ENCODE assay signal across 8 mouse cellular contexts in the genomic region with DNA sequence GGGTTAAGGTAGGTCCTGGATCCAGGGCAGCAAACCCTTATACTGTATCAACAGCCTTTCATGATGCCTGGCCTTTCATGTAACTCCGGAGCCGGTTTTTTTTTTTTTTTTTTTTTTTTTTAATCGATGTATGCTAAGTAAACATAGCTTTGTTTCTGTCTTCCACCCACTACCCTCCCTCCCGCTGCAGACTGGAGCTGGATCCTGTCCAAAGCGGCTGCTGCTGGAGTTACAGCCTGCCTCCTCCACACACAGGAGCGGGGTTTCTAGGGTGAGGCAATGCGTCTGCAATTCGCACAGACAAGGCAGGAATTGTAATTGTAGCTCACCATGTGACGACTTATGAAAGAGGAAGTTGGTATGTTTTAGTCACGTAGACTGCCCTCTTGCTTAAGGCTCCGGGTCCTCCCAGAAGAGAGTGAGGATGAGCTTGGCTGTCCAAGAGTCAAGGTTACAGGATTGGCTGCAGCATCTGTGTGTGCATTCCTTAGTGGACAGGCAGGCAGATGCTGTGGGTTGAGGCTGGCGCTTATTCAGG. TPM values are rescaled to one million over a fixed set of nuclear protein-coding genes. Genes with fewer than 3 reads are reported as not detected.
DNase-seq lines count a peak whose midpoint lies in the region; TF ChIP-seq lines count a peak whose summit lies in the region.

No protein-coding gene starts in this region.

- H3K9ac ChIP-seq in ES-E14 (ENCODE audit: insufficient read depth, low read depth, low read length, poor library complexity, severe bottlenecking) = peak overlapping the region; percentile 23; the same call in 1 of the 2 replicates

- no peak for TF ChIP-seq POLR2A in cerebellum, adult 2 months (IDR thresholded peaks at IDR 0.05; ENCODE audit: borderline replicate concordance, insufficient read depth, low read length)

- no peaks in the 10 kb centered on the region for H3K9me3 ChIP-seq in ES-E14 (ENCODE audit: control insufficient read depth, insufficient read depth, low read depth, low read length)
- no peaks in the 10 kb centered on the region for H3K9me3 ChIP-seq in hindbrain, embryonic 10.5 days

- no peak for DNase-seq in ES-E14 (ENCODE audit: low read depth, low spot score)
- DNase-seq in cerebellum, adult 2 months = peak; percentile 71 to 73
- DNase-seq in frontal cortex, adult 2 months (ENCODE audit: extremely low spot score in 1 of 2, low spot score in 1 of 2) = peak; percentile 87 to 93
- DNase-seq in hindbrain, embryonic 10.5 days (ENCODE audit: low spot score) = peak; percentile 71
- DNase-seq in layer of hippocampus, postnatal 25 days (ENCODE audit: extremely low spot score in 1 of 2, low spot score in 1 of 2) = peak; percentile 62 to 75
- DNase-seq in lung, postnatal 14 days = peak; percentile 92
- DNase-seq in ovary, postnatal 36 days (ENCODE audit: low spot score) = peak; percentile 84
- DNase-seq in thymus, postnatal 36 days = peak; percentile 48 to 68

- 18% methylated on average over 12 of the region's 12 CpGs for WGBS in cerebellum, adult 2 months
- WGBS in hindbrain, embryonic 10.5 days = 30% methylated on average over 12 of the region's 12 CpGs

- H3K27me3 ChIP-seq in cerebellum, adult 2 months (ENCODE audit: control insufficient read depth, insufficient read depth, low read length) = no peaks in the 10 kb centered on the region
- H3K27me3 ChIP-seq in hindbrain, embryonic 10.5 days (ENCODE audit: insufficient read depth, poor library complexity, severe bottlenecking) = no peaks in the 10 kb centered on the region

- in situ Hi-C loops in ES-E14 (cut with MboI; ENCODE audit: low sequenced_read_pairs in 2 of 2, unreplicated experiment in 2 of 2) = no loop called here

- peaks cover 7 to 20% of the 10 kb centered on the region in 2 experiments for H3K4me1 ChIP-seq in ES-E14 (ENCODE audit: control insufficient read depth in 2 of 2, insufficient read depth in 2 of 2, low read length in 2 of 2, poor library complexity in 1 of 2)
- peaks cover 10% of the 10 kb centered on the region; the same call in 1 of the 2 replicates for H3K4me1 ChIP-seq in cerebellum, adult 2 months (ENCODE audit: control insufficient read depth, insufficient read depth, low read length)
- peaks cover 62% of the 10 kb centered on the region for H3K4me1 ChIP-seq in hindbrain, embryonic 10.5 days (replicated peaks)

- H3K36me3 ChIP-seq in ES-E14 (ENCODE audit: control insufficient read depth, insufficient read depth, low read length, poor library complexity, severe bottlenecking) = peaks cover 9% of the 10 kb centered on the region
- H3K36me3 ChIP-seq in hindbrain, embryonic 10.5 days = peaks cover 9% of the 10 kb centered on the region

- no peak for TF ChIP-seq CTCF in cerebellum, adult 2 months (IDR thresholded peaks at IDR 0.05; ENCODE audit: borderline replicate concordance, insufficient read depth, low read depth, low read length)

- H3K4me3 ChIP-seq in ES-E14 (ENCODE audit: insufficient read depth in 1 of 2, low read depth in 1 of 2, low read length in 2 of 2, poor library complexity in 1 of 2, severe bottlenecking in 1 of 2) = peak overlapping the region; percentile 32 to 77; a peak in 2 of 4 replicates
- H3K4me3 ChIP-seq in cerebellum, adult 2 months (replicated peaks; ENCODE audit: insufficient read depth, low read depth, low read length) = no peak overlapping the region
- H3K4me3 ChIP-seq in hindbrain, embryonic 10.5 days = peak overlapping the region; percentile 99; the same call in 1 of the 2 replicates

- no peak overlapping the region for H3K27ac ChIP-seq in ES-E14 (ENCODE audit: insufficient read depth, low read depth, low read length, poor library complexity, severe bottlenecking)
- peak overlapping the region; percentile 8; the same call in 1 of the 2 replicates for H3K27ac ChIP-seq in cerebellum, adult 2 months (ENCODE audit: insufficient read depth, low read length)
- peak overlapping the region; percentile 99 for H3K27ac ChIP-seq in hindbrain, embryonic 10.5 days

TF ChIP-seq in ES-E14, 5 proteins besides CTCF, POLR2A, EP300 and RAD21:
- TF ChIP-seq ZNF384 (IDR thresholded peaks at IDR 0.05; ENCODE audit: low read depth, low read length) = peak; percentile 92
- no peak for TF ChIP-seq CHD2 (IDR thresholded peaks at IDR 0.05; ENCODE audit: low read depth, low read length)
- no peak for TF ChIP-seq MAFK (IDR thresholded peaks at IDR 0.05; ENCODE audit: insufficient read depth, low read depth, low read length)
- no peak for TF ChIP-seq HCFC1 (IDR thresholded peaks at IDR 0.05; ENCODE audit: borderline replicate concordance, insufficient read depth, low read length)
- no peak for TF ChIP-seq ZC3H11A (IDR thresholded peaks at IDR 0.05; ENCODE audit: borderline replicate concordance, low read depth, low read length)

RNA-seq across cellular contexts. Expression of a gene that starts 2.4 kb away (rescaled TPM):
- 21.9 and 25.7 TPM in 2 replicates for total RNA-seq in ES-E14 (2012; rRNA removed)
- 42.0 and 42.4 TPM in 2 replicates for polyA plus RNA-seq in cerebellum, adult 2 months (2012; rRNA removed)
- polyA plus RNA-seq in frontal cortex, adult 2 months (2012; rRNA removed) = 36.5 and 40.8 TPM in 2 replicates
- 3.3 and 4.3 TPM in 2 replicates for polyA plus RNA-seq in hindbrain, embryonic 10.5 days (2016; fragmentation: Nextera tagmentation; extraction: Ambion mirVana)
- total RNA-seq in layer of hippocampus, postnatal 25 days (2021) = 10 to 100 TPM; 55.4 to 59.0 TPM
